Mouse (Mus musculus) liver, embryonic 12.5 days (tissue): ENCODE data around the gene Sass6. TPM values are rescaled to one million over a fixed set of nuclear protein-coding genes. Genes with fewer than 3 reads are reported as not detected.

ENCODE experiments used
- ATAC-seq: fragments of 200-750 bp; cut with Nextera tagmentation; 2 replicates; pipeline ENCODE4 v1.8.0; 2017; ENCODE audit warnings: moderate number of reproducible peaks, mild to moderate bottlenecking, moderate library complexity
- H3K27ac ChIP-seq: fragments of 300-500 bp; sonication (generic); 2 replicates; pipeline ENCODE4 v1.5.1; 2016; ENCODE audit warnings: mild to moderate bottlenecking
- H3K27me3 ChIP-seq: fragments of 300-500 bp; sonication (generic); replicated peaks from 2 replicates; pipeline ENCODE4 v1.6.1; 2016; ENCODE audit warnings: mild to moderate bottlenecking, moderate library complexity
- H3K36me3 ChIP-seq: fragments of 300-500 bp; sonication (generic); 2 replicates; pipeline ENCODE4 v1.6.1; 2016; ENCODE audit warnings: mild to moderate bottlenecking, moderate library complexity
- H3K4me1 ChIP-seq: fragments of 300-500 bp; sonication (generic); 2 replicates; pipeline ENCODE4 v1.6.1; 2016
- H3K4me2 ChIP-seq: fragments of 300-500 bp; sonication (generic); 2 replicates; pipeline ENCODE4 v1.6.1; 2016; ENCODE audit warnings: mild to moderate bottlenecking, moderate library complexity
- H3K4me3 ChIP-seq: fragments of 300-500 bp; sonication (generic); 2 replicates; pipeline ENCODE4 v1.5.1; 2016; ENCODE audit warnings: mild to moderate bottlenecking, moderate library complexity
- H3K9ac ChIP-seq: fragments of 300-500 bp; sonication (generic); 2 replicates; pipeline ENCODE4 v1.6.1; 2016; ENCODE audit warnings: mild to moderate bottlenecking, moderate library complexity
- H3K9me3 ChIP-seq: fragments of 300-500 bp; sonication (generic); replicated peaks from 2 replicates; pipeline ENCODE4 v1.6.1; 2016; ENCODE audit warnings: mild to moderate bottlenecking, moderate library complexity
- WGBS: fragments of 180-500 bp; shearing (Covaris S2); methylation state at CpG from one replicate; pipeline ENCODE4 v1.1.7; 2016; ENCODE audit not compliant: insufficient replicate concordance; 5-methylcytosine and 5-hydroxymethylcytosine counted together
- polyA plus RNA-seq: library from polyadenylated mRNA; unstranded; fragments of >200 nt; fragmentation: Nextera tagmentation; extraction: Ambion mirVana; gene quantifications from 2 replicates; pipeline ENCODE4 v1.2.1, GENCODE M21; 2016

The Sass6 gene
- polyA plus RNA-seq, 1 experiment from 2014 or later = 26.3 TPM

GRCm38 (mm10) chr3:116634853-116635252 is 40.1 kb downstream of the Sass6 start:
- Histone ChIP-seq H3K4me2 (no peak overlapping the region), H3K27ac (no peak overlapping the region), H3K27me3 (no peaks in the 10 kb centered on the region), H3K36me3 (peaks cover 93% of the 10 kb centered on the region), H3K4me3 (no peak overlapping the region), H3K4me1 (peaks cover 1% of the 10 kb centered on the region; the same call in 1 of the 2 replicates), H3K9me3 (no peaks in the 10 kb centered on the region), H3K9ac (no peak overlapping the region)
- WGBS = 80% methylated on average over 8 of the region's 8 CpGs
- no peak for ATAC-seq

GRCm38 (mm10) chr3:116635799-116636198 is 41.0 kb downstream of the Sass6 start:
- Histone ChIP-seq H3K36me3 (peaks cover 94% of the 10 kb centered on the region), H3K27me3 (no peaks in the 10 kb centered on the region)
- 70% methylated on average over 5 of the region's 5 CpGs for WGBS

GRCm38 (mm10) chr3:116637693-116638476 is 43.1 kb downstream of the Sass6 start:
- Histone ChIP-seq H3K9me3 (no peaks in the 10 kb centered on the region), H3K27me3 (no peaks in the 10 kb centered on the region), H3K4me1 (peaks cover 8% of the 10 kb centered on the region), H3K27ac (no peak overlapping the region), H3K4me2 (no peak overlapping the region), H3K9ac (no peak overlapping the region), H3K4me3 (no peak overlapping the region), H3K36me3 (peaks cover 97% of the 10 kb centered on the region)
- no peak for ATAC-seq
- 78% methylated on average over 9 of the region's 9 CpGs for WGBS

More at GRCm38 (mm10) chr3:116635799-116636198, 41.0 kb downstream of the Sass6 start:
- ATAC-seq = no peak
- H3K9me3 ChIP-seq = no peaks in the 10 kb centered on the region
- no peak overlapping the region for H3K9ac ChIP-seq
- H3K4me2 ChIP-seq = no peak overlapping the region
- no peak overlapping the region for H3K27ac ChIP-seq
- no peak overlapping the region for H3K4me3 ChIP-seq
- H3K4me1 ChIP-seq = peaks cover 6% of the 10 kb centered on the region; the same call in 1 of the 2 replicates

GRCm38 (mm10) chr3:116638572-116638971 is 43.8 kb downstream of the Sass6 start:
- 87% methylated on average over 7 of the region's 7 CpGs for WGBS
- no peaks in the 10 kb centered on the region for H3K27me3 ChIP-seq
- H3K27ac ChIP-seq = no peak overlapping the region
- ATAC-seq = no peak
- peaks cover 97% of the 10 kb centered on the region for H3K36me3 ChIP-seq
- H3K4me2 ChIP-seq = no peak overlapping the region
- no peaks in the 10 kb centered on the region for H3K9me3 ChIP-seq
- H3K9ac ChIP-seq = no peak overlapping the region
- H3K4me3 ChIP-seq = no peak overlapping the region
- peaks cover 15% of the 10 kb centered on the region for H3K4me1 ChIP-seq

- Histone ChIP-seq H3K9me3 (no peaks in the 10 kb centered on the region), H3K4me3 (no peak overlapping the region), H3K27me3 (no peaks in the 10 kb centered on the region), H3K27ac (no peak overlapping the region), H3K36me3 (peaks cover 95% of the 10 kb centered on the region), H3K4me2 (no peak overlapping the region), H3K9ac (no peak overlapping the region), H3K4me1 (peaks cover 16% of the 10 kb centered on the region)
- 57% methylated on average over 1 of the region's 1 CpGs for WGBS
- peak; percentile 80 for ATAC-seq
Observed at GRCm38 (mm10) chr3:116640024-116640423, 45.2 kb downstream of the Sass6 start.

GRCm38 (mm10) chr3:116641811-116642371 is 47.1 kb downstream of the Sass6 start:
- Histone ChIP-seq H3K9ac (no peak overlapping the region), H3K4me1 (peaks cover 16% of the 10 kb centered on the region), H3K27ac (no peak overlapping the region), H3K4me3 (no peak overlapping the region), H3K9me3 (no peaks in the 10 kb centered on the region), H3K36me3 (peaks cover 94% of the 10 kb centered on the region), H3K4me2 (no peak overlapping the region), H3K27me3 (no peaks in the 10 kb centered on the region)
- no peak for ATAC-seq
- WGBS = 92% methylated on average over 6 of the region's 6 CpGs

- H3K9me3 ChIP-seq = no peaks in the 10 kb centered on the region
- WGBS = 72% methylated on average over 2 of the region's 2 CpGs
- no peak overlapping the region for H3K4me2 ChIP-seq
- peaks cover 16% of the 10 kb centered on the region for H3K4me1 ChIP-seq
- no peaks in the 10 kb centered on the region for H3K27me3 ChIP-seq
- H3K27ac ChIP-seq = no peak overlapping the region
- peak; percentile 41; the same call in 1 of the 2 replicates for ATAC-seq
- peaks cover 95% of the 10 kb centered on the region for H3K36me3 ChIP-seq
- H3K4me3 ChIP-seq = no peak overlapping the region
- H3K9ac ChIP-seq = no peak overlapping the region
Observed at GRCm38 (mm10) chr3:116642373-116642772, 47.6 kb downstream of the Sass6 start.

GRCm38 (mm10) chr3:116646387-116646786 is 51.6 kb downstream of the Sass6 start:
- no peak overlapping the region for H3K27ac ChIP-seq
- no peak for ATAC-seq
- H3K4me2 ChIP-seq = no peak overlapping the region
- H3K36me3 ChIP-seq = peaks cover 85% of the 10 kb centered on the region
- WGBS = 86% methylated on average over 1 of the region's 1 CpGs
- peaks cover 25% of the 10 kb centered on the region for H3K4me1 ChIP-seq
- H3K4me3 ChIP-seq = no peak overlapping the region
- no peaks in the 10 kb centered on the region for H3K27me3 ChIP-seq
- no peaks in the 10 kb centered on the region for H3K9me3 ChIP-seq
- no peak overlapping the region for H3K9ac ChIP-seq

- no peak overlapping the region for H3K4me2 ChIP-seq
- ATAC-seq = no peak
- no peaks in the 10 kb centered on the region for H3K9me3 ChIP-seq
- H3K27ac ChIP-seq = peak overlapping the region; percentile 17; the same call in 1 of the 2 replicates
- H3K9ac ChIP-seq = no peak overlapping the region
- peaks cover 32% of the 10 kb centered on the region for H3K4me1 ChIP-seq
- no peak overlapping the region for H3K4me3 ChIP-seq
- H3K36me3 ChIP-seq = peaks cover 62% of the 10 kb centered on the region
- H3K27me3 ChIP-seq = no peaks in the 10 kb centered on the region
- WGBS = 83% methylated on average over 7 of the region's 7 CpGs
Observed at GRCm38 (mm10) chr3:116648805-116649204, 54.0 kb downstream of the Sass6 start.

- H3K4me1 ChIP-seq = peaks cover 42% of the 10 kb centered on the region
- peaks cover 45% of the 10 kb centered on the region for H3K36me3 ChIP-seq
- WGBS = 90% methylated on average over 9 of the region's 9 CpGs
- H3K9ac ChIP-seq = no peak overlapping the region
- H3K4me2 ChIP-seq = no peak overlapping the region
- ATAC-seq = no peak
- no peaks in the 10 kb centered on the region for H3K9me3 ChIP-seq
- no peaks in the 10 kb centered on the region for H3K27me3 ChIP-seq
- no peak overlapping the region for H3K4me3 ChIP-seq
- H3K27ac ChIP-seq = no peak overlapping the region
Observed at GRCm38 (mm10) chr3:116650698-116651097, 55.9 kb downstream of the Sass6 start.

GRCm38 (mm10) chr3:116652033-116652446 is 57.3 kb downstream of the Sass6 start:
- Histone ChIP-seq H3K27me3 (no peaks in the 10 kb centered on the region), H3K9me3 (no peaks in the 10 kb centered on the region), H3K27ac (no peak overlapping the region), H3K4me1 (peaks cover 53% of the 10 kb centered on the region), H3K36me3 (peaks cover 32% of the 10 kb centered on the region), H3K9ac (no peak overlapping the region), H3K4me3 (no peak overlapping the region), H3K4me2 (no peak overlapping the region)
- WGBS = 71% methylated on average over 3 of the region's 3 CpGs
- ATAC-seq = no peak

GRCm38 (mm10) chr3:116653278-116653945 is 58.6 kb downstream of the Sass6 start:
- ATAC-seq = no peak
- no peaks in the 10 kb centered on the region for H3K9me3 ChIP-seq
- H3K27ac ChIP-seq = 0 out of 2 replicates have a peak overlapping the region, but pooled peaks have one; percentile 7
- H3K4me2 ChIP-seq = no peak overlapping the region
- peaks cover 21% of the 10 kb centered on the region for H3K36me3 ChIP-seq
- 59% methylated on average over 5 of the region's 5 CpGs for WGBS
- H3K27me3 ChIP-seq = no peaks in the 10 kb centered on the region
- H3K9ac ChIP-seq = no peak overlapping the region
- H3K4me1 ChIP-seq = peaks cover 66% of the 10 kb centered on the region
- H3K4me3 ChIP-seq = no peak overlapping the region
